Mouse (Mus musculus) kidney, embryonic 14.5 days (tissue): ENCODE measurements around the gene Pcca. TPM values are rescaled to one million over a fixed set of nuclear protein-coding genes. Genes with fewer than 3 reads are reported as not detected.

Experiments
- ATAC-seq: fragments of 200-750 bp; cut with Nextera tagmentation; 2 replicates; pipeline ENCODE4 v1.8.0; 2017; ENCODE audit warnings: moderate number of reproducible peaks, mild to moderate bottlenecking, moderate TSS enrichment, moderate library complexity; ENCODE audit not compliant: low FRiP score, low TSS enrichment
- H3K27ac ChIP-seq: fragments of 300-500 bp; sonication (generic); 2 replicates; pipeline ENCODE4 v1.5.1; 2014; ENCODE audit warnings: low read depth, mild to moderate bottlenecking, low read length, moderate library complexity, mixed read lengths
- H3K27me3 ChIP-seq: fragments of 300-500 bp; sonication (generic); 2 replicates; pipeline ENCODE4 v1.6.1; 2014; ENCODE audit warnings: mild to moderate bottlenecking, low read length; ENCODE audit not compliant: control insufficient read depth, insufficient read depth
- H3K36me3 ChIP-seq: fragments of 300-500 bp; sonication (generic); 2 replicates; pipeline ENCODE4 v1.6.1; 2014; ENCODE audit warnings: low read length, mixed read lengths; ENCODE audit not compliant: control insufficient read depth, insufficient read depth
- H3K4me1 ChIP-seq: fragments of 300-500 bp; sonication (generic); 2 replicates; pipeline ENCODE4 v1.6.1; 2014; ENCODE audit warnings: low read length, mixed read lengths; ENCODE audit not compliant: control insufficient read depth, insufficient read depth
- H3K4me2 ChIP-seq: fragments of 300-500 bp; sonication (generic); replicated peaks from 2 replicates; pipeline ENCODE4 v1.6.1; 2014; ENCODE audit warnings: low read depth, mild to moderate bottlenecking, low read length
- H3K4me3 ChIP-seq: fragments of 300-500 bp; sonication (generic); 2 replicates; pipeline ENCODE4 v1.5.1; 2014; ENCODE audit warnings: mild to moderate bottlenecking, low read length
- H3K9ac ChIP-seq: fragments of 300-500 bp; sonication (generic); 2 replicates; pipeline ENCODE4 v1.6.1; 2014; ENCODE audit warnings: low read depth, mild to moderate bottlenecking, low read length, moderate library complexity
- H3K9me3 ChIP-seq: fragments of 300-500 bp; sonication (generic); 2 replicates; pipeline ENCODE4 v1.6.1; 2016; ENCODE audit warnings: low read length; ENCODE audit not compliant: control insufficient read depth
- WGBS: fragments of 180-500 bp; shearing (Covaris S2); extraction: QIAGEN DNeasy Blood & Tissue Kit; methylation state at CpG from one replicate; pipeline ENCODE4 v1.1.7; 2014; 5-methylcytosine and 5-hydroxymethylcytosine counted together
- polyA plus RNA-seq: library from polyadenylated mRNA; unstranded; fragments of >200 nt; fragmentation: Nextera tagmentation; extraction: Ambion mirVana; gene quantifications from 2 replicates; pipeline ENCODE4 v1.2.1, GENCODE M21; 2014

The Pcca gene
- polyA plus RNA-seq, 1 experiment from 2014 or later, result 20.5 TPM

GRCm38 (mm10) chr14:122729431-122730073 is 195.4 kb downstream of the Pcca start:
- H3K27me3 ChIP-seq, result no peaks in the 10 kb centered on the region
- no peaks in the 10 kb centered on the region for H3K36me3 ChIP-seq
- H3K9ac ChIP-seq, result no peak overlapping the region
- H3K9me3 ChIP-seq, result no peaks in the 10 kb centered on the region
- H3K4me2 ChIP-seq, result no peak overlapping the region
- no peaks in the 10 kb centered on the region for H3K4me1 ChIP-seq
- ATAC-seq, result no peak
- WGBS, result 81% methylated on average over 4 of the region's 4 CpGs
- H3K4me3 ChIP-seq, result no peak overlapping the region
- no peak overlapping the region for H3K27ac ChIP-seq

- H3K27ac ChIP-seq, result no peak overlapping the region
- H3K4me3 ChIP-seq, result no peak overlapping the region
- H3K4me2 ChIP-seq, result no peak overlapping the region
- H3K4me1 ChIP-seq, result no peaks in the 10 kb centered on the region
- H3K36me3 ChIP-seq, result no peaks in the 10 kb centered on the region
- H3K9me3 ChIP-seq, result no peaks in the 10 kb centered on the region
- no peak overlapping the region for H3K9ac ChIP-seq
- no peaks in the 10 kb centered on the region for H3K27me3 ChIP-seq
- ATAC-seq, result no peak
- 65% methylated on average over 4 of the region's 4 CpGs for WGBS
These were observed 196.9 kb downstream of the Pcca start for GRCm38 (mm10) chr14:122730921-122731551.

- Histone ChIP-seq H3K27me3 (no peaks in the 10 kb centered on the region), H3K9ac (no peak overlapping the region), H3K9me3 (no peaks in the 10 kb centered on the region), H3K27ac (no peak overlapping the region), H3K4me2 (no peak overlapping the region), H3K4me1 (no peaks in the 10 kb centered on the region), H3K4me3 (no peak overlapping the region), H3K36me3 (no peaks in the 10 kb centered on the region)
- no peak for ATAC-seq
These were observed 202.7 kb downstream of the Pcca start for GRCm38 (mm10) chr14:122736806-122737205.

- Histone ChIP-seq H3K4me1 (no peaks in the 10 kb centered on the region), H3K36me3 (no peaks in the 10 kb centered on the region), H3K9ac (no peak overlapping the region), H3K4me3 (no peak overlapping the region), H3K4me2 (no peak overlapping the region), H3K27ac (no peak overlapping the region), H3K9me3 (no peaks in the 10 kb centered on the region), H3K27me3 (no peaks in the 10 kb centered on the region)
- WGBS, result 90% methylated on average over 3 of the region's 3 CpGs
- ATAC-seq, result no peak
These were observed 214.0 kb downstream of the Pcca start for GRCm38 (mm10) chr14:122747860-122748842.

- no peaks in the 10 kb centered on the region for H3K4me1 ChIP-seq
- H3K9me3 ChIP-seq, result no peaks in the 10 kb centered on the region
- no peak overlapping the region for H3K4me3 ChIP-seq
- 100% methylated on average over 1 of the region's 1 CpGs for WGBS
- no peak overlapping the region for H3K4me2 ChIP-seq
- H3K27me3 ChIP-seq, result no peaks in the 10 kb centered on the region
- no peaks in the 10 kb centered on the region for H3K36me3 ChIP-seq
- no peak overlapping the region for H3K9ac ChIP-seq
- no peak overlapping the region for H3K27ac ChIP-seq
- no peak for ATAC-seq
These were observed 217.4 kb downstream of the Pcca start for GRCm38 (mm10) chr14:122751552-122751951.

- no peak for ATAC-seq
These were observed 219.2 kb downstream of the Pcca start for GRCm38 (mm10) chr14:122753278-122753677.

GRCm38 (mm10) chr14:122754311-122754710 is 220.2 kb downstream of the Pcca start:
- Histone ChIP-seq H3K27ac (no peak overlapping the region), H3K4me3 (no peak overlapping the region), H3K27me3 (no peaks in the 10 kb centered on the region), H3K4me2 (no peak overlapping the region), H3K9me3 (no peaks in the 10 kb centered on the region), H3K9ac (no peak overlapping the region), H3K36me3 (no peaks in the 10 kb centered on the region), H3K4me1 (no peaks in the 10 kb centered on the region)
- 94% methylated on average over 3 of the region's 3 CpGs for WGBS
- ATAC-seq, result no peak

More at GRCm38 (mm10) chr14:122753278-122753677, 219.2 kb downstream of the Pcca start:
- no peaks in the 10 kb centered on the region for H3K4me1 ChIP-seq
- H3K4me3 ChIP-seq, result no peak overlapping the region
- H3K27ac ChIP-seq, result no peak overlapping the region
- WGBS, result 70% methylated on average over 2 of the region's 2 CpGs
- no peak overlapping the region for H3K4me2 ChIP-seq
- H3K36me3 ChIP-seq, result no peaks in the 10 kb centered on the region
- no peaks in the 10 kb centered on the region for H3K27me3 ChIP-seq
- H3K9ac ChIP-seq, result no peak overlapping the region
- no peaks in the 10 kb centered on the region for H3K9me3 ChIP-seq

GRCm38 (mm10) chr14:122755559-122755958 is 221.4 kb downstream of the Pcca start:
- H3K27me3 ChIP-seq, result no peaks in the 10 kb centered on the region
- H3K4me2 ChIP-seq, result no peak overlapping the region
- no peak for ATAC-seq
- no peak overlapping the region for H3K27ac ChIP-seq
- WGBS, result 62% methylated on average over 13 of the region's 13 CpGs
- no peaks in the 10 kb centered on the region for H3K36me3 ChIP-seq
- H3K9me3 ChIP-seq, result no peaks in the 10 kb centered on the region
- H3K4me1 ChIP-seq, result no peaks in the 10 kb centered on the region
- H3K9ac ChIP-seq, result no peak overlapping the region
- H3K4me3 ChIP-seq, result no peak overlapping the region

- Histone ChIP-seq H3K4me1 (no peaks in the 10 kb centered on the region), H3K27ac (no peak overlapping the region), H3K27me3 (no peaks in the 10 kb centered on the region), H3K36me3 (no peaks in the 10 kb centered on the region), H3K4me2 (no peak overlapping the region), H3K9me3 (no peaks in the 10 kb centered on the region), H3K4me3 (no peak overlapping the region), H3K9ac (no peak overlapping the region)
- WGBS, result 100% methylated on average over 1 of the region's 1 CpGs
- no peak for ATAC-seq
These were observed 222.5 kb downstream of the Pcca start for GRCm38 (mm10) chr14:122756671-122757070.
